Mouse (Mus musculus): ENCODE measurements around the gene Trim41.

DNA sequence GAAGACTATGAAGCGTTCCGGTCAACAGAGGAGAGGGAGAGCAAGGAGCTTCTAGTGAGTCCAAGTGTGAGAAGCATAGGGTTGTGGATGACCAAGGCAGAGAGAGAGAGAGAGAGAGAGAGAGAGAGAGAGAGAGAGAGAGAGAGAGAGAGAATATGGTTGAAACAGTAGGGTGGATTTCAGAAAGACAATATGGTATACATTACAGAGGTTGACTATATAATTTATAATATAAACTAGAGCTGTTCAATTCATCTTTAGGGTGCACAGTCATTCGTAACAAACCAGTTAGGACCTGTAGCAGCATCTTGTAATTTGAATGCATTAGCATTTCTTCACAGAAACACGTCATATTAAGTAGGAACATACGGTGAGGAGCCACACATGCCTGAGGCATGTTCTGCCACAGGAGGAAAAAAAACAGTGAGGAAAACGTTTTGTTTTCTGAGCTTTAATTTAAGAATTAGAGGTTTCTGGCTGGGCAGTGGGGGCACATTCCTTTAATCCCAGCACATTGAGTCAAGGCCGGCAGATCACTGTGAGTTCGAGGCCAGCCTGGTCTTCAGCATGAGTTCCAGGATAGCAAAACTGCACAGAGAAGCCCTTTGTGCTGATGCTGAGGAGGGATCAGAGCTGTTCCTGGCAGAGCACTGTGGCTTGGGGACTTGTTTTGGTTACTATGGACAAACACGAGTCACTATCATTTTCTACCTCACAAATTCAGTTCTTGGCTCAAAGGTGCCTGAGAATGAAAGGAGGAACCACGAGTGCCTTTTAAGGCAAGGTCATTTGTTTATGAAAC lies 21.9 kb upstream of the Trim41 start:
- no peak for TF ChIP-seq CTCF (IDR thresholded peaks at IDR 0.05; ENCODE audit: control insufficient read depth, insufficient read depth, insufficient replicate concordance, low read depth, low read length)
- no peak for TF ChIP-seq POLR2A (IDR thresholded peaks at IDR 0.05; ENCODE audit: control insufficient read depth, low read depth, low read length)
